Mouse (Mus musculus): Measurements from ENCODE around the gene Olfr920. TPM values are rescaled to one million over a fixed set of nuclear protein-coding genes. Genes with fewer than 3 reads are reported as not detected.

Gene Olfr920
- total RNA-seq (2012; rRNA removed) (not detected in 2 replicates), total RNA-seq (2014; rRNA removed) (0.09 and 0.12 TPM in 2 replicates), polyA plus RNA-seq (2012; ENCODE audit: insufficient read length, low read depth) (0.14 and 0.22 TPM in 2 replicates)

DNA sequence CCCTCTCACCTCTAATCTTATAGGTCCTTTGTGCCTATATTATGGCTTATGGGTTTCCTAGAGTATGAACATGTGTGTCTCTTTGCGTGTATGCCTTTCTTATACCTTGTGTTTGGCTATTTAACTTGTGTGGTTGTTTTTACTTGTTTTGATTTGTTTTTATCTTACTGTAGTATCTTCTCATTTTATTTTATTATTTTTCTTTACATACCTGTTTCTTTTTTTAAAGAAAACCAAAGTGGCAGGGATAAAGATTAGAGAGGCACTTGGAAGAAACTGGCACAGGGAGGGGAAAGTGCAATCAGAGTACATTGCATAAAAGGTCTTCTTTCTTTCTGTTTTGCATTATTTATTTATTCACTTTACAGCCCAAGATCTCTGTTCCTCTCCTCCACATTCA lies at the start of gene Olfr920:
Gene Olfr920 (plus strand): TSS at position 301 of the 400 bp plus-strand sequence.
- H3K4me2 ChIP-seq (ENCODE audit: insufficient read depth, low read depth, poor library complexity, severe bottlenecking), result no peak within 1 kb of the TSS
- H3K27me3 ChIP-seq (replicated peaks), result no peaks in the 10 kb centered on the region
- no peak for DNase-seq (ENCODE audit: extremely low read depth)
- no peaks in the 10 kb centered on the region for H3K79me2 ChIP-seq (replicated peaks; ENCODE audit: control insufficient read depth, extremely low read depth, insufficient read depth, poor library complexity, severe bottlenecking)
- no peak within 1 kb of the TSS for H3K9ac ChIP-seq (ENCODE audit: insufficient read depth, low read depth)
- no peak within 1 kb of the TSS for H3K4me3 ChIP-seq (replicated peaks in 1 of 3; ENCODE audit: low read depth in 2 of 3, low read length in 2 of 3, poor library complexity in 1 of 3)
- no peaks in the 10 kb centered on the region for H3K9me3 ChIP-seq (replicated peaks; ENCODE audit: low read length)
- in situ Hi-C loops (cut with MboI; ENCODE audit: low pct_ligation_motif_present, low pct_unique_long_range_greater_than_20kb, low sequenced_read_pairs), result no loop called here
- no peaks in the 10 kb centered on the region for H3K36me3 ChIP-seq (replicated peaks in 1 of 2; ENCODE audit: control insufficient read depth in 1 of 2, insufficient read depth in 1 of 2, low read length in 1 of 2)
- H3K27ac ChIP-seq (ENCODE audit: insufficient read depth, low read depth), result no peak within 1 kb of the TSS
- dilution Hi-C loops (cut with MboI; ENCODE audit: extremely low pct_ligation_motif_present, extremely low pct_unique_long_range_greater_than_20kb, low sequenced_read_pairs), result no loop called here
- H3K4me1 ChIP-seq (ENCODE audit: control insufficient read depth in 1 of 2, insufficient read depth in 2 of 2), result no peaks in the 10 kb centered on the region
- TF ChIP-seq POLR2AphosphoS2 (IDR thresholded peaks at IDR 0.05; ENCODE audit: low read depth, low read length) (no peak), POLR2A (IDR thresholded peaks at IDR 0.05; ENCODE audit: low read depth, low read length) (no peak), MAX (IDR thresholded peaks at IDR 0.05; ENCODE audit: low read length) (no peak), SMC3 (IDR thresholded peaks at IDR 0.05; ENCODE audit: low read depth, low read length) (no peak), NELFE (IDR thresholded peaks at IDR 0.05; ENCODE audit: low read depth, low read length) (no peak)

DNA sequence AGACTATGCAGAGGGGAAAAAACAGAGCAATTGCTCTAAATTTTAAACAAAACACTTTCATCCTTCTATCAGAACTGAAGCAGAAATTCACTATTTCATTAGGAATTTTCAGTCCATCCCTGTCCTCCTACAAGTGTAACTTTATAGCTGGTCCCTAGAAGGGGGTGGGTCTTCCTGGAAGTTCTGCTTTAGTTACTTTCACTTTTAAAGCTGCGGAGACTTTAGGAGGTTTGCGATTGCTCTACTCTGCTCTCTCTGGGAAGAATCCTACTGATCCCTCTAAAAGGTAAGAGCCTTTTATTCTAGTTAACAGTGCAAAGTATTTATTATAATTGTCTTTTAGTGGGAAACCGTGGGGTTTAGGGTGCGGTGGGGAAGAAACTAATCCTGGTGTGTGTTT lies 34.0 kb upstream of the Olfr920 start, which contains the start of gene Vwa5a:
Gene Vwa5a (plus strand): TSS at position 167 of the 400 bp plus-strand sequence.
- Histone ChIP-seq H3K27ac (ENCODE audit: insufficient read depth, low read depth) (no peak within 1 kb of the TSS), H3K4me1 (ENCODE audit: control insufficient read depth in 1 of 2, insufficient read depth in 2 of 2) (peaks cover 0 to 13% of the 10 kb centered on the region in 2 experiments; a peak in 2 of 4 replicates), H3K9ac (ENCODE audit: insufficient read depth, low read depth) (peak within 1 kb of the TSS; percentile 84), H3K4me3 (replicated peaks in 1 of 3; ENCODE audit: low read depth in 2 of 3, low read length in 2 of 3, poor library complexity in 1 of 3) (peak within 1 kb of the TSS; percentile 61 to 77 (median 65)), H3K4me2 (ENCODE audit: insufficient read depth, low read depth, poor library complexity, severe bottlenecking) (peak within 1 kb of the TSS; percentile 94), H3K79me2 (replicated peaks; ENCODE audit: control insufficient read depth, extremely low read depth, insufficient read depth, poor library complexity, severe bottlenecking) (no peaks in the 10 kb centered on the region), H3K36me3 (replicated peaks in 1 of 2; ENCODE audit: control insufficient read depth in 1 of 2, insufficient read depth in 1 of 2, low read length in 1 of 2) (peaks cover 0 to 16% of the 10 kb centered on the region in 2 experiments), H3K27me3 (replicated peaks) (no peaks in the 10 kb centered on the region), H3K9me3 (replicated peaks; ENCODE audit: low read length) (no peaks in the 10 kb centered on the region)
- dilution Hi-C loops (cut with MboI; ENCODE audit: extremely low pct_ligation_motif_present, extremely low pct_unique_long_range_greater_than_20kb, low sequenced_read_pairs), result no loop called here
- in situ Hi-C loops (cut with MboI; ENCODE audit: low pct_ligation_motif_present, low pct_unique_long_range_greater_than_20kb, low sequenced_read_pairs), result no loop called here
- DNase-seq (ENCODE audit: extremely low read depth), result peak; percentile 68
- TF ChIP-seq ELF1 (IDR thresholded peaks at IDR 0.05; ENCODE audit: low read depth, low read length) (peak; percentile 58), TBP (conservative IDR thresholded peaks at IDR 0.05; ENCODE audit: low read depth, low read length) (peak; percentile 47; the same call in 1 of the 2 replicates), BHLHE40 (IDR thresholded peaks at IDR 0.05; ENCODE audit: low read depth, low read length) (no peak), MXI1 (IDR thresholded peaks at IDR 0.05; ENCODE audit: low read depth, low read length) (peak; percentile 49; the same call in 1 of the 2 replicates), MAZ (IDR thresholded peaks at IDR 0.05; ENCODE audit: low read depth, low read length) (no peak), POLR2AphosphoS2 (IDR thresholded peaks at IDR 0.05; ENCODE audit: low read depth, low read length) (no peak), UBTF (IDR thresholded peaks at IDR 0.05; ENCODE audit: low read depth, low read length) (no peak), JUN (IDR thresholded peaks at IDR 0.05; ENCODE audit: insufficient read depth, low read depth, low read length) (no peak), SIN3A (IDR thresholded peaks at IDR 0.05; ENCODE audit: low read length) (peak; percentile 92), JUND (conservative IDR thresholded peaks at IDR 0.05; ENCODE audit: low read depth, low read length) (no peak), PAX5 (IDR thresholded peaks at IDR 0.05; ENCODE audit: low read length) (no peak), MYC (IDR thresholded peaks at IDR 0.05; ENCODE audit: low read depth, low read length) (no peak), MAFK (IDR thresholded peaks at IDR 0.05; ENCODE audit: insufficient replicate concordance, low read length) (no peak), TCF12 (IDR thresholded peaks at IDR 0.05; ENCODE audit: low read depth, low read length) (no peak), RAD21 (IDR thresholded peaks at IDR 0.05; ENCODE audit: low read depth, low read length) (no peak), NRF1 (IDR thresholded peaks at IDR 0.05; ENCODE audit: low read depth, low read length) (no peak), SMC3 (IDR thresholded peaks at IDR 0.05; ENCODE audit: low read depth, low read length) (no peak), HCFC1 (IDR thresholded peaks at IDR 0.05; ENCODE audit: low read depth, low read length) (peak; percentile 64), NELFE (IDR thresholded peaks at IDR 0.05; ENCODE audit: low read depth, low read length) (no peak), POLR2A (IDR thresholded peaks at IDR 0.05; ENCODE audit: low read depth, low read length) (no peak), ETS1 (conservative IDR thresholded peaks at IDR 0.05; ENCODE audit: low read depth, low read length) (peak; percentile 16; the same call in 1 of the 2 replicates)
